Mouse (Mus musculus): ENCODE data around the gene Ndrg3. TPM values are rescaled to one million over a fixed set of nuclear protein-coding genes. Genes with fewer than 3 reads are reported as not detected.

Ndrg3 gene
- polyA plus RNA-seq, 1 experiment from 2014 or later = 34.4 TPM

- Histone ChIP-seq H3K4me3 (ENCODE audit: low read depth, low read length) (no peak overlapping the region), H3K4me2 (no peak overlapping the region), H3K36me3 (ENCODE audit: control insufficient read depth, insufficient read depth, low read length) (no peaks in the 10 kb centered on the region; the same call in 1 of the 2 replicates), H3K4me1 (ENCODE audit: control insufficient read depth, insufficient read depth, low read length) (peaks cover 18% of the 10 kb centered on the region), H3K9ac (ENCODE audit: low read depth, low read length) (no peak overlapping the region), H3K27ac (ENCODE audit: low read depth, low read length) (no peak overlapping the region), H3K9me3 (replicated peaks; ENCODE audit: control insufficient read depth, low read length) (no peaks in the 10 kb centered on the region), H3K27me3 (ENCODE audit: control insufficient read depth, insufficient read depth, low read length) (no peaks in the 10 kb centered on the region)
- no peak for ATAC-seq (replicated peaks; ENCODE audit: insufficient number of reproducible peaks, low FRiP score, low TSS enrichment)
Measured at GRCm38 (mm10) chr2:157008509-157008908, 16.7 kb upstream of the Ndrg3 start.

GRCm38 (mm10) chr2:157007234-157007596, 15.4 kb upstream of the Ndrg3 start:
- WGBS (ENCODE audit: insufficient replicate concordance) = 27% methylated on average over 5 of the region's 5 CpGs
- peak overlapping the region; percentile 88 for H3K4me2 ChIP-seq
- H3K4me3 ChIP-seq (ENCODE audit: low read depth, low read length) = peak overlapping the region; percentile 84
- ATAC-seq (replicated peaks; ENCODE audit: insufficient number of reproducible peaks, low FRiP score, low TSS enrichment) = 0 out of 2 replicates have a peak, but pooled peaks have one; percentile 8
- no peaks in the 10 kb centered on the region for H3K27me3 ChIP-seq (ENCODE audit: control insufficient read depth, insufficient read depth, low read length)
- no peaks in the 10 kb centered on the region; the same call in 1 of the 2 replicates for H3K36me3 ChIP-seq (ENCODE audit: control insufficient read depth, insufficient read depth, low read length)
- H3K4me1 ChIP-seq (ENCODE audit: control insufficient read depth, insufficient read depth, low read length) = peaks cover 18% of the 10 kb centered on the region
- peak overlapping the region; percentile 88 for H3K9ac ChIP-seq (ENCODE audit: low read depth, low read length)
- peak overlapping the region; percentile 79 for H3K27ac ChIP-seq (ENCODE audit: low read depth, low read length)
- H3K9me3 ChIP-seq (replicated peaks; ENCODE audit: control insufficient read depth, low read length) = no peaks in the 10 kb centered on the region

GRCm38 (mm10) chr2:157006511-157007233, 14.8 kb upstream of the Ndrg3 start, which contains the start of gene Dsn1:
TSS of gene Dsn1 (minus strand) at chr2:157007154.
- no peaks in the 10 kb centered on the region; the same call in 1 of the 2 replicates for H3K36me3 ChIP-seq (ENCODE audit: control insufficient read depth, insufficient read depth, low read length)
- ATAC-seq (replicated peaks; ENCODE audit: insufficient number of reproducible peaks, low FRiP score, low TSS enrichment) = peak; percentile 76
- peak within 1 kb of the TSS; percentile 84 for H3K4me3 ChIP-seq (ENCODE audit: low read depth, low read length)
- H3K4me2 ChIP-seq = peak within 1 kb of the TSS; percentile 88
- no peaks in the 10 kb centered on the region for H3K27me3 ChIP-seq (ENCODE audit: control insufficient read depth, insufficient read depth, low read length)
- under 1% methylated on average over 56 of the region's 56 CpGs for WGBS (ENCODE audit: insufficient replicate concordance)
- no peaks in the 10 kb centered on the region for H3K9me3 ChIP-seq (replicated peaks; ENCODE audit: control insufficient read depth, low read length)
- H3K27ac ChIP-seq (ENCODE audit: low read depth, low read length) = peak within 1 kb of the TSS; percentile 79
- peaks cover 18% of the 10 kb centered on the region for H3K4me1 ChIP-seq (ENCODE audit: control insufficient read depth, insufficient read depth, low read length)
- H3K9ac ChIP-seq (ENCODE audit: low read depth, low read length) = peak within 1 kb of the TSS; percentile 88

- H3K4me1 ChIP-seq (ENCODE audit: control insufficient read depth, insufficient read depth, low read length) = peaks cover 9% of the 10 kb centered on the region
- H3K4me3 ChIP-seq (ENCODE audit: low read depth, low read length) = no peak overlapping the region
- no peaks in the 10 kb centered on the region for H3K9me3 ChIP-seq (replicated peaks; ENCODE audit: control insufficient read depth, low read length)
- no peak for ATAC-seq (replicated peaks; ENCODE audit: insufficient number of reproducible peaks, low FRiP score, low TSS enrichment)
- H3K27me3 ChIP-seq (ENCODE audit: control insufficient read depth, insufficient read depth, low read length) = no peaks in the 10 kb centered on the region
- H3K4me2 ChIP-seq = no peak overlapping the region
- peaks cover 16% of the 10 kb centered on the region for H3K36me3 ChIP-seq (ENCODE audit: control insufficient read depth, insufficient read depth, low read length)
- H3K9ac ChIP-seq (ENCODE audit: low read depth, low read length) = no peak overlapping the region
- 90% methylated on average over 4 of the region's 4 CpGs for WGBS (ENCODE audit: insufficient replicate concordance)
- no peak overlapping the region for H3K27ac ChIP-seq (ENCODE audit: low read depth, low read length)
Measured at GRCm38 (mm10) chr2:157002321-157002720, 10.5 kb upstream of the Ndrg3 start.

GRCm38 (mm10) chr2:156998263-156998662, 6.4 kb upstream of the Ndrg3 start:
- Histone ChIP-seq H3K4me2 (no peak overlapping the region), H3K27ac (ENCODE audit: low read depth, low read length) (no peak overlapping the region), H3K4me1 (ENCODE audit: control insufficient read depth, insufficient read depth, low read length) (no peaks in the 10 kb centered on the region), H3K36me3 (ENCODE audit: control insufficient read depth, insufficient read depth, low read length) (peaks cover 22% of the 10 kb centered on the region), H3K4me3 (ENCODE audit: low read depth, low read length) (no peak overlapping the region), H3K27me3 (ENCODE audit: control insufficient read depth, insufficient read depth, low read length) (no peaks in the 10 kb centered on the region), H3K9ac (ENCODE audit: low read depth, low read length) (no peak overlapping the region), H3K9me3 (replicated peaks; ENCODE audit: control insufficient read depth, low read length) (no peaks in the 10 kb centered on the region)
- 87% methylated on average over 5 of the region's 5 CpGs for WGBS (ENCODE audit: insufficient replicate concordance)
- no peak for ATAC-seq (replicated peaks; ENCODE audit: insufficient number of reproducible peaks, low FRiP score, low TSS enrichment)

- 64% methylated on average over 6 of the region's 6 CpGs for WGBS (ENCODE audit: insufficient replicate concordance)
Measured at GRCm38 (mm10) chr2:156996576-156996975, 4.7 kb upstream of the Ndrg3 start.

GRCm38 (mm10) chr2:156990727-156991431, 977 bp downstream of the Ndrg3 start:
- Histone ChIP-seq H3K4me2 (peak overlapping the region; percentile 91), H3K4me3 (ENCODE audit: low read depth, low read length) (peak overlapping the region; percentile 85), H3K36me3 (ENCODE audit: control insufficient read depth, insufficient read depth, low read length) (peaks cover 5% of the 10 kb centered on the region; the same call in 1 of the 2 replicates), H3K9ac (ENCODE audit: low read depth, low read length) (peak overlapping the region; percentile 85), H3K9me3 (replicated peaks; ENCODE audit: control insufficient read depth, low read length) (no peaks in the 10 kb centered on the region), H3K27me3 (ENCODE audit: control insufficient read depth, insufficient read depth, low read length) (no peaks in the 10 kb centered on the region), H3K4me1 (ENCODE audit: control insufficient read depth, insufficient read depth, low read length) (peaks cover 11% of the 10 kb centered on the region), H3K27ac (ENCODE audit: low read depth, low read length) (peak overlapping the region; percentile 18; the same call in 1 of the 2 replicates)
- no peak for ATAC-seq (replicated peaks; ENCODE audit: insufficient number of reproducible peaks, low FRiP score, low TSS enrichment)
- WGBS (ENCODE audit: insufficient replicate concordance) = 2% methylated on average over 16 of the region's 16 CpGs

More at GRCm38 (mm10) chr2:156996576-156996975, 4.7 kb upstream of the Ndrg3 start:
- H3K36me3 ChIP-seq (ENCODE audit: control insufficient read depth, insufficient read depth, low read length) = peaks cover 22% of the 10 kb centered on the region
- H3K4me1 ChIP-seq (ENCODE audit: control insufficient read depth, insufficient read depth, low read length) = no peaks in the 10 kb centered on the region
- H3K4me3 ChIP-seq (ENCODE audit: low read depth, low read length) = no peak overlapping the region
- no peak for ATAC-seq (replicated peaks; ENCODE audit: insufficient number of reproducible peaks, low FRiP score, low TSS enrichment)
- no peak overlapping the region for H3K4me2 ChIP-seq
- no peaks in the 10 kb centered on the region for H3K27me3 ChIP-seq (ENCODE audit: control insufficient read depth, insufficient read depth, low read length)
- no peak overlapping the region for H3K9ac ChIP-seq (ENCODE audit: low read depth, low read length)
- H3K9me3 ChIP-seq (replicated peaks; ENCODE audit: control insufficient read depth, low read length) = no peaks in the 10 kb centered on the region
- H3K27ac ChIP-seq (ENCODE audit: low read depth, low read length) = no peak overlapping the region

- no peak overlapping the region for H3K27ac ChIP-seq (ENCODE audit: low read depth, low read length)
Measured at GRCm38 (mm10) chr2:156987316-156987715, 4.5 kb downstream of the Ndrg3 start.

More at GRCm38 (mm10) chr2:156987316-156987715, 4.5 kb downstream of the Ndrg3 start:
- Histone ChIP-seq H3K9me3 (replicated peaks; ENCODE audit: control insufficient read depth, low read length) (no peaks in the 10 kb centered on the region), H3K4me2 (no peak overlapping the region), H3K27me3 (ENCODE audit: control insufficient read depth, insufficient read depth, low read length) (no peaks in the 10 kb centered on the region), H3K4me3 (ENCODE audit: low read depth, low read length) (no peak overlapping the region), H3K9ac (ENCODE audit: low read depth, low read length) (no peak overlapping the region), H3K4me1 (ENCODE audit: control insufficient read depth, insufficient read depth, low read length) (peaks cover 19% of the 10 kb centered on the region), H3K36me3 (ENCODE audit: control insufficient read depth, insufficient read depth, low read length) (no peaks in the 10 kb centered on the region)
- WGBS (ENCODE audit: insufficient replicate concordance) = 48% methylated on average over 3 of the region's 3 CpGs
- ATAC-seq (replicated peaks; ENCODE audit: insufficient number of reproducible peaks, low FRiP score, low TSS enrichment) = no peak

All from heart, embryonic 11.5 days (tissue).